Mouse (Mus musculus) bone marrow, adult 2 months (tissue): ENCODE measurements around the gene Ngly1.

Experiments used
- CTCF ChIP-seq: fragments of 200-500 bp; IDR thresholded peaks from 2 replicates; pipeline ENCODE4 v1.5.1; 2011; ENCODE audit warnings: low read length, control low read depth; ENCODE audit not compliant: control insufficient read depth, insufficient read depth
- POLR2A ChIP-seq: fragments of 200-500 bp; IDR thresholded peaks from 2 replicates; pipeline ENCODE4 v1.6.1; 2011; ENCODE audit warnings: low read depth, mild to moderate bottlenecking, control low read depth, low read length, borderline replicate concordance; ENCODE audit not compliant: control insufficient read depth

- no peak for TF ChIP-seq POLR2A
- TF ChIP-seq CTCF = no peak
Observed at GRCm38 (mm10) chr14:16279196-16279595, 30.1 kb downstream of the Ngly1 start.
